Mouse (Mus musculus): Measurements from ENCODE around the gene Nlrp10. TPM values are rescaled to one million over a fixed set of nuclear protein-coding genes. Genes with fewer than 3 reads are reported as not detected.

Gene Nlrp10
- total RNA-seq (2021) (under 1 TPM; 0.17 to 0.61 TPM), polyA plus RNA-seq (2012; rRNA removed) (0.02 TPM in 2 replicates)
- long read RNA-seq: 0 reads

GRCm38 (mm10) chr7:108929726-108930393 lies at the start of gene Nlrp10:
Gene Nlrp10, minus strand, starts transcription at chr7:108930178.
- DNase-seq: no peak

DNA sequence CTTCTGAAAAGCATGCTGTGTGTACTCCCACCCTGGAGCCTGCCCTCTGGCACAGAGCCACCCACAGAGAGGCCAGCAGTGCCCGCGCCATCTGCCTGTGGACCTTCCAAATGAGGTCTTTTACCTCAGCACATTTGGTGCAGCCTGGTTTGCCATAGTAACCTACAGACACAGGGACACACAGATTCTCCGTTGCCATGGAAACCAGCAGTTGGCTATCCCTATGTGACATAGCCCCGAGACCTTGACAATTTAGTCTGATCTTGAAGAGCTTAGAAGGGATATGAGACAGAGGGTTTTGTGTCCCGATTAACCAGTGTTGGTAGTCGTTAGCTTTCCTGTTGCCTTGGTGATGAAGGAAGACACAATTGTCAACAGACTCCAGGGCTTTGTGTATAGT lies 42.3 kb upstream of the Nlrp10 start:
- DNase-seq: peak; percentile 48

- DNase-seq: peak; percentile 60
Measured at GRCm38 (mm10) chr7:108968201-108968600, 38.2 kb upstream of the Nlrp10 start.

GRCm38 (mm10) chr7:108966742-108967362 lies 36.9 kb upstream of the Nlrp10 start:
- DNase-seq: peak; percentile 66

DNA sequence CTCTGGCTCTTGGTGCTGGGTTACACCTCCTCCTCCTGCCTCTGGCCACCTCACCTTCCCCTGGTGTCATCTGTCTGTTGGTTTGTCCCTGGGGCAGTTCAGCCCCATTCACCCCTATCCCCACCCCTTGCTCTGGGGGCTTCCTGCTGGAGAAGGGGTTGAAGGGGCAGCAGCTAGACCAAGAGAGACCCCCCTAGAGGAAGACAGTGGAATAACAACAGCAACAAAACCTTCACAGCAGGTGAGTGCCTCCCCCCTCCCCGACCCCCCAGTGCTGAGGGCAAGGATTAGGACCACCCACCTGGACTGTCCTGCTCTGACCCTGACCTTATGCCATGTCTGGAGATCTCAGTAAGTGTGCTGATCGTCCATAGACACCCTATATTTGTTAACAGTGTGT lies 36.0 kb upstream of the Nlrp10 start:
- DNase-seq: no peak

DNA sequence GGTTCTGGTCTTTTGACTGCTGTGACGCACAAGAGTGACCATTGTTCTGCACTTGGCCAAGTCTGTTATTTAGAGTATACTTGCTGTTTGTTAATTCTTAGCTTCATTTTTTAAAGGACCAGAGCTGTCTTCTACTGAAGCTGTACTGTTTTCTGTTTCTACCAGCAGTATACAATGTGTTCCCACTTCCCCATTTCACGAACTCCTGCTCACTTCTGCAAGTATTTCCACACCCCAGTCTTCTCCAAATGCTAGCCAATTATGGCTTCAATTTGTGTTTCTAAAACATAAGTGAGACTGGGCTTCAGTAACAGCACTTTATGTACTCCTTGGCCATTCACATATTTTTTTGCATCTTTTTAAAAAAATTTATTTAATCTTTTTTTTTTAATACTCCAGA lies 27.8 kb upstream of the Nlrp10 start:
- no peak for DNase-seq

- peak; percentile 57 for DNase-seq
Measured at GRCm38 (mm10) chr7:108954185-108954584, 24.2 kb upstream of the Nlrp10 start.

DNA sequence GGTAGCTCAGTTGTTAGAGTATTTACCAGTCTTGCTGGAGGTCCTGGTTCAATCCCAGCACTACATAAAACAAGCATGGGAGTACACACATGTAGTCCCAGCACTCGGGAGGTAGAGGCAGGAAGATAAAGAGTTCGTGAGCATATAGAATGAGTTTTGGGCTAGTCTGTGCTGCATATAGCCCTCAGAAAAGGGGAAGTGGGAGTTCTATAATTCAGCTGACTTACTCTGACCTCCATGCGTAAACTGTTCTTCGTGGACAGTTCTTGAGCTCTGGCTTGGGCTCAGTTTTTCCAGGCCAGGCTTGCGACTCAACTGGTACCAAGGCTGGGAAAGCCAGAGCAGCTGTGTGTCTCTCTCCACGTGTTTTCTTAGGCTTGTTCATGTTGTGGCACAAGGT lies 22.8 kb upstream of the Nlrp10 start:
- DNase-seq: no peak

- peak; percentile 30 for DNase-seq
Measured at GRCm38 (mm10) chr7:108950762-108951331, 20.9 kb upstream of the Nlrp10 start.

- peak; percentile 49 for DNase-seq
Measured at GRCm38 (mm10) chr7:108950312-108950761, 20.4 kb upstream of the Nlrp10 start, which contains the start of gene Tub. Gene Tub, plus strand, starts transcription at chr7:108950338.

DNA sequence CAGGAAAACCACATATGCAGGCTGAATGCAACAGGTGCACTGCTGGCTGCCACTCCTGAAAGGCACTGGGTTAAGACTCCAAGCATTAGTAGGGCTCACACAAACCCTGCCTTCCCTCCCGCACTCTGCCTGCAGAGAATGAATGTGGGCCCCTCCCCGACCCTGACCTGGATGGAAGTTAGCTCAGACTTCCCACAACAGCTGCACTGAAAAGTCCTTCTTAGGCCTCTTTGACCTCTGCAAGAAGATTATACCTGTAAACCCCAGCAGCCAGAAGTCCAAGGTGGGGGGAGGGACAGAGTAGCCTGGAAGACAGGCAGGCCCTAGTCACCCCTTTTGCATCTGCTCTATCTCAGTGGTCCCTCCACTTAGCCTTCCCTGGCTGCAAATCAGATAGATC lies 19.3 kb upstream of the Nlrp10 start:
- DNase-seq: no peak

DNA sequence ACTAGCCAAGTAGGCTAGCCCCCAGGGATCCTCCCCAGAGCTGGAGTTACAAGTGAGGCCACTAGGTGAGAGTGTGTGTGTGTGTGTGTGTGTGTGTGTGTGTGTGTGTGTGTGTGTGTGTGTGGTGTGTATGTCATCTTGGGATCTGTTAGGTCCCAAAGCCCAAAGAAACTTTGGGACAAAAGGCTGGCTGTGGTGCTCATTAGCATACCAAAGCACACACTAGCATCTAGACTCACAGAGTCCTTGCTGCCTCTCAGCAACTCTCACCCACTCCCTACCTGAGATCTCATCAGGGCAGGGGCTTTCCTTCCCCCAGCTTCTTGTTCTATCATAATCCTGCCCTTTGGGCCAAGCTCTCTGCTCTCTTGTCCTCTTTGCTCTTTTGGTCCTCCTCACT lies 18.6 kb upstream of the Nlrp10 start:
- DNase-seq: no peak

GRCm38 (mm10) chr7:108944002-108944401 lies 14.0 kb upstream of the Nlrp10 start:
- DNase-seq: peak; percentile 32

DNA sequence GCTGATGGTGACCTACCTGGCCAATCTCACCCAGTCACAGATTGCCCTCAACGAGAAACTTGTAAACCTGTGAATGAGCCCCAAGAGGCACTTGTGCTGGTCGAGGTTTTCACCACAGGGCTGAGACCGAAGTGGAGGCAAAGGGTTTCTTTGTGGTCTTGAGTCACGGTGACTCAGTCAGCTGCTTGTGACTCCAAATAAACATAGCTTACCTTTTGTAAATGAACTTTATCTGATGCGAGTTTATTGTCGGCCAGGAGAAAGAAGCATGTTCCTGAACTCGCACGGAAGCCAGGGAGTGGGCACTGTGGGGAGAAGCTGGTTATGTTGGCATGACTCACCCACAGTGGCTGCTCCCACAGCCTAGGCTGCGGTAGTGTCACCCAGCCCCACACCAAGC lies 11.5 kb upstream of the Nlrp10 start:
- DNase-seq: no peak

- no peak for DNase-seq
Measured at GRCm38 (mm10) chr7:108936591-108936990, 6.6 kb upstream of the Nlrp10 start.

DNA sequence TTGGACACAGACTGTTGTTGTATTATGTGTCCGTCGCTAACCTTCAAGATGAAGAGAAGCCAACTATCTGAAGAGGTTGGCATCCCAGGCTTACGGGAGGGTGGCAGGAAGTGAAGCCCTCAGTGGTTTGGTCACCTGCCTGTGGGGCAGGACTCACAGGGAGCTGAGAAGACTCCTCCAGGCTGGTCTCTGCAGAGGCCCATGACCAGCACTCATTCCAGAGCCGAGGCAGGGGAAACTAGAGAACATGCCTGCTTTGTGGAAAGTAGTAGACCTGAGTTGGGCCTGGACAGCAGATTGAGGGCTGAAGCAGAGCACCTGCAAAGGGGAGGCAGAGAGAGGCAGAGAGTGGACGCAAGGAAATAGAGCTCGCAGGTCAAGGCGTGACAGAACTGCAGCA lies 5.4 kb upstream of the Nlrp10 start:
- no peak for DNase-seq

- peak; percentile 24 for DNase-seq
Measured at GRCm38 (mm10) chr7:108934836-108935235, 4.9 kb upstream of the Nlrp10 start.

GRCm38 (mm10) chr7:108933794-108934731 lies 4.1 kb upstream of the Nlrp10 start, which contains the start of gene Eif3f:
Gene Eif3f, plus strand, starts transcription at chr7:108934417.
- peak; percentile 94 for DNase-seq

- DNase-seq: no peak
Measured at GRCm38 (mm10) chr7:108928280-108929188, 1.4 kb downstream of the Nlrp10 start.

DNA sequence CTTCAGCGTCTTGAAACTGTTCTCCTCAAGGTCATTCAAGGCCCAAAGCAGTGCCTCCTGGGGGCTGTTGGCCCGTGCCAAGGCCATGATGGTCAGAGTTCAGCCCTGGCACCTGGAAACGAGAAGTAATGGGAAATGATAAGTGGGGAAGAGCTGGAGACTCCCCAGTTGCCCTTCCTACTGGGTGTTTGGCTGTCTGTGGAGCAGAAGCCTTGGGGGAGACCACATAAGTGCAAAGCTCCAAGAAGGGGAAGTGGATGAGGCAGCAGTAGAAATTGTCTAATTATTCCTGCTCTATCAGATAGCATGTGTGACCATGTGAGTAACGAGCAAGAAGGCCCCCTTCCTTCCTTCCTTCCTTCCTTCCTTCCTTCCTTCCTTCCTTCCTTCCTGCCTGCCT lies 2.9 kb downstream of the Nlrp10 start:
- DNase-seq: no peak

DNA sequence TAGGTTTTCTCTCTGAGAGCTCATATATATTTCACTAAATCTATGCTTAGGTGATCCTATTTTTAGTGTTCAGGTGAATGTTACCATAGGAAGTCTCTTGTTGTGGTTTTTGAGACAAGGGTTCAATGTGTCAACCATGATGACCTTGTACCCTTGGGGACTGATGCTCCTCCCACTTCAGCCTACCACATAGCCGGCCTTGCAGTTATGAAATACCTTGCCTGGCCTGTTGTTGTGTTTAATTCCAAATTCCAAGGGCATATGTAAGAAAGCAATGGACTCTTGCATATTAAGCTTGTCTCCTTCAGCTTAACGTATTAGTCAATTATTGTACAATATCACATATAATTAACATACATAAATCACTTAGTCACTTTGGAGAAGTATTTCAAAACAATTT lies 26.0 kb downstream of the Nlrp10 start:
- DNase-seq: no peak
